In genomic region chr10:81027331-81027730, GRCm38 (mm10) we compare ENCODE assay signal across 12 mouse cellular contexts. TPM values are rescaled to one million over a fixed set of nuclear protein-coding genes. Genes with fewer than 3 reads are reported as not detected.
DNase-seq lines count a peak whose midpoint lies in the region; ATAC-seq lines count a peak whose summit lies in the region.
"Had no signal": no experiment of that assay in that cellular context is flagged by ENCODE, and none has a peak within 500 bp of the region (broad histone marks: within the 10 kb centered on the region; RNA-seq: fewer than 3 reads in every experiment).

No protein-coding gene starts in this region.

- H3K36me3 ChIP-seq in midbrain, embryonic 13.5 days, result peaks cover 29% of the 10 kb centered on the region
- H3K36me3 ChIP-seq in midbrain, embryonic 11.5 days (ENCODE audit: control insufficient read depth, insufficient read depth, low read length), result peaks cover 6% of the 10 kb centered on the region; the same call in 1 of the 2 replicates

- H3K9me3 ChIP-seq in midbrain, embryonic 13.5 days, result no peaks in the 10 kb centered on the region
- no peaks in the 10 kb centered on the region for H3K9me3 ChIP-seq in midbrain, embryonic 11.5 days (ENCODE audit: control insufficient read depth, low read length)
- H3K9me3 ChIP-seq: forebrain, embryonic 10.5 days had no signal

- WGBS in midbrain, embryonic 13.5 days, result 73% methylated on average over 4 of the region's 4 CpGs
- WGBS in midbrain, embryonic 11.5 days, result 72% methylated on average over 4 of the region's 4 CpGs

- intact Hi-C loops in left cerebral cortex, postnatal 25 days (cut with DNase I), result no loop called here
- intact Hi-C loops in left cerebral cortex, postnatal 4 days (cut with DNase I), result no loop called here
- intact Hi-C loops in heart, postnatal 14 days (cut with DNase I), result no loop called here

- peak; percentile 38 to 67 for DNase-seq in left cerebral cortex, postnatal 25 days (ENCODE audit: low spot score in 2 of 2)
- no peak for DNase-seq in left cerebral cortex, postnatal 4 days
- DNase-seq in adrenal gland, adult 8-10 months, result peak; percentile 51
- peak; percentile 69 to 76 for DNase-seq in cerebellum, postnatal 14 days
- DNase-seq in heart, postnatal 14 days, result peak; percentile 18 to 33
- DNase-seq in lung, postnatal 10 days, result no peak
- DNase-seq in midbrain, embryonic 11.5 days (ENCODE audit: low spot score, missing footprints), result no peak

- peaks cover 11% of the 10 kb centered on the region for H3K4me1 ChIP-seq in midbrain, embryonic 13.5 days (replicated peaks)
- H3K4me1 ChIP-seq in midbrain, embryonic 11.5 days (ENCODE audit: control insufficient read depth, insufficient read depth, low read length), result peaks cover 7% of the 10 kb centered on the region; the same call in 1 of the 2 replicates

- peaks cover 23% of the 10 kb centered on the region for H3K27me3 ChIP-seq in midbrain, embryonic 13.5 days
- peaks cover 7% of the 10 kb centered on the region for H3K27me3 ChIP-seq in midbrain, embryonic 11.5 days (ENCODE audit: control insufficient read depth, insufficient read depth, low read length)

- H3K27ac ChIP-seq in midbrain, embryonic 13.5 days, result no peak overlapping the region
- H3K27ac ChIP-seq in midbrain, embryonic 11.5 days (ENCODE audit: low read depth, low read length), result no peak overlapping the region
- H3K27ac ChIP-seq: forebrain, embryonic 10.5 days; hindbrain, postnatal 0 days had no signal

- no peak overlapping the region for H3K4me3 ChIP-seq in midbrain, embryonic 13.5 days (replicated peaks)
- no peak overlapping the region for H3K4me3 ChIP-seq in midbrain, embryonic 11.5 days (ENCODE audit: low read depth, low read length)
- H3K4me3 ChIP-seq: forebrain, embryonic 10.5 days had no signal

- H3K9ac ChIP-seq in midbrain, embryonic 13.5 days (replicated peaks), result no peak overlapping the region
- no peak overlapping the region for H3K9ac ChIP-seq in midbrain, embryonic 11.5 days (ENCODE audit: low read length)

- ATAC-seq in midbrain, embryonic 13.5 days, result no peak
- ATAC-seq in midbrain, embryonic 11.5 days (ENCODE audit: low FRiP score), result no peak
- ATAC-seq: hindbrain, postnatal 0 days had no signal

- no peak overlapping the region for H3K4me2 ChIP-seq in midbrain, embryonic 13.5 days (replicated peaks)
- H3K4me2 ChIP-seq in midbrain, embryonic 11.5 days, result no peak overlapping the region

RNA-seq across cellular contexts. Expression of gene Diras1, which starts 1.9 kb away (rescaled TPM):
- 100 to 1,000 TPM; 108 to 110 TPM for total RNA-seq in left cerebral cortex, postnatal 25 days (2021)
- total RNA-seq in left cerebral cortex, postnatal 4 days (2021), result 100 to 1,000 TPM; 104 to 111 TPM
- 1 to 10 TPM; 3.6 to 6.5 (median 4.4) TPM for total RNA-seq in adrenal gland, adult 8-10 months (2022)
- total RNA-seq in heart, postnatal 14 days (2021), result under 1 TPM in 1 of 2 experiments, not detected in 1; 0.10 TPM
- polyA plus RNA-seq in midbrain, embryonic 13.5 days (2015; fragmentation: Nextera tagmentation; extraction: Ambion mirVana), result 30.9 and 34.3 TPM in 2 replicates
- 3.1 and 3.3 TPM in 2 replicates for polyA plus RNA-seq in midbrain, embryonic 11.5 days (2014; fragmentation: Nextera tagmentation; extraction: Ambion mirVana)
- total RNA-seq: MEL had no signal
- polyA plus RNA-seq: liver, embryonic 16.5 days had no signal

RNA-seq across cellular contexts. Expression of gene Slc39a3, which starts 9.9 kb away (rescaled TPM):
- 10 to 100 TPM; 67.2 to 69.3 TPM for total RNA-seq in left cerebral cortex, postnatal 25 days (2021)
- 10 to 100 TPM; 57.8 to 59.8 TPM for total RNA-seq in left cerebral cortex, postnatal 4 days (2021)
- total RNA-seq in adrenal gland, adult 8-10 months (2022), result 10 to 100 TPM; 50.7 to 86.9 (median 66.5) TPM
- total RNA-seq in heart, postnatal 14 days (2021), result 10 to 100 TPM; 13.6 to 14.8 TPM
- polyA plus RNA-seq in midbrain, embryonic 13.5 days (2015; fragmentation: Nextera tagmentation; extraction: Ambion mirVana), result 43.5 and 45.7 TPM in 2 replicates
- polyA plus RNA-seq in midbrain, embryonic 11.5 days (2014; fragmentation: Nextera tagmentation; extraction: Ambion mirVana), result 9.1 and 10.1 TPM in 2 replicates

RNA-seq across cellular contexts. Expression of gene Gng7, which starts 12.6 kb away (rescaled TPM):
- total RNA-seq in left cerebral cortex, postnatal 25 days (2021), result 100 to 1,000 TPM in 1 of 2 experiments, 10 to 100 TPM in 1; 83.8 to 196 TPM
- 100 to 1,000 TPM in 1 of 2 experiments, 10 to 100 TPM in 1; 96.7 to 106 TPM for total RNA-seq in left cerebral cortex, postnatal 4 days (2021)
- total RNA-seq in adrenal gland, adult 8-10 months (2022), result 10 to 100 TPM in 2 of 4 experiments, 1 to 10 TPM in 2; 9.4 to 16.6 (median 12.9) TPM
- under 1 TPM; 0.27 to 0.31 TPM for total RNA-seq in heart, postnatal 14 days (2021)
- 10.4 and 10.9 TPM in 2 replicates for polyA plus RNA-seq in midbrain, embryonic 13.5 days (2015; fragmentation: Nextera tagmentation; extraction: Ambion mirVana)
- polyA plus RNA-seq in midbrain, embryonic 11.5 days (2014; fragmentation: Nextera tagmentation; extraction: Ambion mirVana), result 6.6 and 7.0 TPM in 2 replicates

RNA-seq across cellular contexts. Expression of gene Sgta, which starts 32.6 kb away (rescaled TPM):
- total RNA-seq in left cerebral cortex, postnatal 25 days (2021), result 100 to 1,000 TPM; 159 to 169 TPM
- 100 to 1,000 TPM; 193 to 199 TPM for total RNA-seq in left cerebral cortex, postnatal 4 days (2021)
- total RNA-seq in adrenal gland, adult 8-10 months (2022), result 100 to 1,000 TPM; 185 to 247 (median 197) TPM
- total RNA-seq in heart, postnatal 14 days (2021), result 10 to 100 TPM; 91.5 to 93.3 TPM
- polyA plus RNA-seq in midbrain, embryonic 13.5 days (2015; fragmentation: Nextera tagmentation; extraction: Ambion mirVana), result 316 and 322 TPM in 2 replicates
- polyA plus RNA-seq in midbrain, embryonic 11.5 days (2014; fragmentation: Nextera tagmentation; extraction: Ambion mirVana), result 200 and 232 TPM in 2 replicates

RNA-seq across cellular contexts. Expression of gene Thop1, which starts 42.5 kb away (rescaled TPM):
- 10 to 100 TPM; 50.5 to 54.2 TPM for total RNA-seq in left cerebral cortex, postnatal 25 days (2021)
- total RNA-seq in left cerebral cortex, postnatal 4 days (2021), result 10 to 100 TPM; 53.6 to 56.5 TPM
- 10 to 100 TPM; 43.6 to 59.2 (median 45.7) TPM for total RNA-seq in adrenal gland, adult 8-10 months (2022)
- total RNA-seq in heart, postnatal 14 days (2021), result 10 to 100 TPM; 10.3 to 10.9 TPM
- 44.9 and 48.5 TPM in 2 replicates for polyA plus RNA-seq in midbrain, embryonic 13.5 days (2015; fragmentation: Nextera tagmentation; extraction: Ambion mirVana)
- polyA plus RNA-seq in midbrain, embryonic 11.5 days (2014; fragmentation: Nextera tagmentation; extraction: Ambion mirVana), result 44.1 and 51.4 TPM in 2 replicates

Comparison
In these comparisons a context has a peak if more than half of its experiments do, and no peak if none do; other contexts are left out.
1. DNase-seq: peak in left cerebral cortex, postnatal 25 days (2 of 2), adrenal gland, adult 8-10 months (single experiment), cerebellum, postnatal 14 days (2 of 2) and heart, postnatal 14 days (2 of 2); none in left cerebral cortex, postnatal 4 days (single experiment), lung, postnatal 10 days (single experiment) and midbrain, embryonic 11.5 days (single experiment).
2. RNA of gene Diras1, which starts 1.9 kb away (total RNA-seq): 104 to 111 TPM in left cerebral cortex, postnatal 4 days and 108 to 110 TPM in left cerebral cortex, postnatal 25 days; 3.6 to 6.5 TPM in adrenal gland, adult 8-10 months and 0.10 TPM in heart, postnatal 14 days; every median in the first group is over 10 times any median in the second.
3. RNA of gene Gng7, which starts 12.6 kb away (total RNA-seq): 83.8 to 196 TPM in left cerebral cortex, postnatal 25 days, 96.7 to 106 TPM in left cerebral cortex, postnatal 4 days and 9.4 to 16.6 TPM in adrenal gland, adult 8-10 months; 0.27 to 0.31 TPM in heart, postnatal 14 days; every median in the first group is over 4 times any median in the second.